Mouse (Mus musculus): ENCODE data around the gene Glt1d1. TPM values are rescaled to one million over a fixed set of nuclear protein-coding genes. Genes with fewer than 3 reads are reported as not detected.
"Not testable (repeated sequence)": the region's sequence is repeated elsewhere in the genome, so short reads cannot be mapped to it uniquely, and the experiment has no call there.

Gene Glt1d1
- total and polyA plus RNA-seq, 2 experiments, result 9.7 to 38.2 TPM

GRCm38 (mm10) chr5:127720591-127721379, 88.7 kb downstream of the Glt1d1 start:
- H3K4me1 ChIP-seq (ENCODE audit: control insufficient read depth, insufficient read depth, low read length), result no peaks in the 10 kb centered on the region
- no peaks in the 10 kb centered on the region for H3K79me2 ChIP-seq (ENCODE audit: control insufficient read depth, insufficient read depth, low read length)
- 44% methylated on average over 15 of the region's 15 CpGs for WGBS
- H3K27ac ChIP-seq (replicated peaks; ENCODE audit: insufficient read depth, low read depth, low read length), result no peak overlapping the region
- H3K36me3 ChIP-seq (ENCODE audit: control insufficient read depth, insufficient read depth, low read length), result no peaks in the 10 kb centered on the region
- peak; percentile 50 for DNase-seq (ENCODE audit: extremely low read depth, low read depth, low spot score)
- no peak overlapping the region for H3K4me3 ChIP-seq (ENCODE audit: insufficient read depth, low read depth, low read length)
- H3K27me3 ChIP-seq (ENCODE audit: control insufficient read depth, insufficient read depth, low read length), result no peaks in the 10 kb centered on the region; the same call in 1 of the 2 replicates
- TF ChIP-seq POLR2A (IDR thresholded peaks at IDR 0.05; ENCODE audit: extremely low read depth, insufficient read depth, low read length) (no peak), CTCF (IDR thresholded peaks at IDR 0.05; ENCODE audit: low read depth, low read length) (no peak)
- H3K9ac ChIP-seq (ENCODE audit: low read depth, low read length), result no peak overlapping the region

GRCm38 (mm10) chr5:127722171-127722570, 90.1 kb downstream of the Glt1d1 start:
- 95% methylated on average over 12 of the region's 12 CpGs for whole genome bisulfite sequencing
- DNase-seq (ENCODE audit: extremely low read depth, low read depth, low spot score); H3K4me3 ChIP-seq (ENCODE audit: insufficient read depth, low read depth, low read length); H3K79me2 ChIP-seq (ENCODE audit: control insufficient read depth, insufficient read depth, low read length); H3K36me3 ChIP-seq (ENCODE audit: control insufficient read depth, insufficient read depth, low read length); H3K27ac ChIP-seq (replicated peaks; ENCODE audit: insufficient read depth, low read depth, low read length); H3K4me1 ChIP-seq (ENCODE audit: control insufficient read depth, insufficient read depth, low read length); H3K9ac ChIP-seq (ENCODE audit: low read depth, low read length); H3K27me3 ChIP-seq (ENCODE audit: control insufficient read depth, insufficient read depth, low read length): not testable (repeated sequence)

GRCm38 (mm10) chr5:127730351-127730750, 98.3 kb downstream of the Glt1d1 start:
- no peaks in the 10 kb centered on the region for H3K27me3 ChIP-seq (ENCODE audit: control insufficient read depth, insufficient read depth, low read length)
- no peak for DNase-seq (ENCODE audit: extremely low read depth, low read depth, low spot score)
- no peak overlapping the region for H3K4me3 ChIP-seq (ENCODE audit: insufficient read depth, low read depth, low read length)
- TF ChIP-seq POLR2A (IDR thresholded peaks at IDR 0.05; ENCODE audit: extremely low read depth, insufficient read depth, low read length), result no peak
- TF ChIP-seq CTCF (IDR thresholded peaks at IDR 0.05; ENCODE audit: low read depth, low read length), result no peak
- no peaks in the 10 kb centered on the region for H3K4me1 ChIP-seq (ENCODE audit: control insufficient read depth, insufficient read depth, low read length)
- 94% methylated on average over 2 of the region's 2 CpGs for WGBS
- H3K27ac ChIP-seq (replicated peaks; ENCODE audit: insufficient read depth, low read depth, low read length), result no peak overlapping the region
- no peak overlapping the region for H3K9ac ChIP-seq (ENCODE audit: low read depth, low read length)
- H3K36me3 ChIP-seq (ENCODE audit: control insufficient read depth, insufficient read depth, low read length), result no peaks in the 10 kb centered on the region
- no peaks in the 10 kb centered on the region for H3K79me2 ChIP-seq (ENCODE audit: control insufficient read depth, insufficient read depth, low read length)

GRCm38 (mm10) chr5:127741331-127741730, 109.3 kb downstream of the Glt1d1 start:
- TF ChIP-seq POLR2A (IDR thresholded peaks at IDR 0.05; ENCODE audit: extremely low read depth, insufficient read depth, low read length), result no peak
- no peak for TF ChIP-seq CTCF (IDR thresholded peaks at IDR 0.05; ENCODE audit: low read depth, low read length)
- WGBS, result 89% methylated on average over 16 of the region's 16 CpGs
- no peak overlapping the region for H3K4me3 ChIP-seq (ENCODE audit: insufficient read depth, low read depth, low read length)
- H3K27ac ChIP-seq (replicated peaks; ENCODE audit: insufficient read depth, low read depth, low read length), result no peak overlapping the region
- H3K27me3 ChIP-seq (ENCODE audit: control insufficient read depth, insufficient read depth, low read length), result no peaks in the 10 kb centered on the region
- no peaks in the 10 kb centered on the region for H3K79me2 ChIP-seq (ENCODE audit: control insufficient read depth, insufficient read depth, low read length)
- no peaks in the 10 kb centered on the region for H3K36me3 ChIP-seq (ENCODE audit: control insufficient read depth, insufficient read depth, low read length)
- no peaks in the 10 kb centered on the region for H3K4me1 ChIP-seq (ENCODE audit: control insufficient read depth, insufficient read depth, low read length)
- no peak overlapping the region for H3K9ac ChIP-seq (ENCODE audit: low read depth, low read length)
- DNase-seq (ENCODE audit: extremely low read depth, low read depth, low spot score), result no peak

- 85% methylated on average over 3 of the region's 3 CpGs for WGBS
- H3K36me3 ChIP-seq (ENCODE audit: control insufficient read depth, insufficient read depth, low read length); DNase-seq (ENCODE audit: extremely low read depth, low read depth, low spot score): not testable (repeated sequence)
Observed at GRCm38 (mm10) chr5:127749540-127749939, 117.5 kb downstream of the Glt1d1 start.

GRCm38 (mm10) chr5:127751262-127751975, 119.4 kb downstream of the Glt1d1 start:
- TF ChIP-seq CTCF (IDR thresholded peaks at IDR 0.05; ENCODE audit: low read depth, low read length) (no peak), POLR2A (IDR thresholded peaks at IDR 0.05; ENCODE audit: extremely low read depth, insufficient read depth, low read length) (no peak)
- H3K4me3 ChIP-seq (ENCODE audit: insufficient read depth, low read depth, low read length), result no peak overlapping the region
- H3K9ac ChIP-seq (ENCODE audit: low read depth, low read length), result no peak overlapping the region
- H3K4me1 ChIP-seq (ENCODE audit: control insufficient read depth, insufficient read depth, low read length), result no peaks in the 10 kb centered on the region
- H3K36me3 ChIP-seq (ENCODE audit: control insufficient read depth, insufficient read depth, low read length), result no peaks in the 10 kb centered on the region
- no peaks in the 10 kb centered on the region for H3K27me3 ChIP-seq (ENCODE audit: control insufficient read depth, insufficient read depth, low read length)
- no peak for DNase-seq (ENCODE audit: extremely low read depth, low read depth, low spot score)
- no peak overlapping the region for H3K27ac ChIP-seq (replicated peaks; ENCODE audit: insufficient read depth, low read depth, low read length)
- no peaks in the 10 kb centered on the region for H3K79me2 ChIP-seq (ENCODE audit: control insufficient read depth, insufficient read depth, low read length)
- 35% methylated on average over 20 of the region's 20 CpGs for WGBS

More at GRCm38 (mm10) chr5:127749540-127749939, 117.5 kb downstream of the Glt1d1 start:
- H3K4me3 ChIP-seq (ENCODE audit: insufficient read depth, low read depth, low read length); H3K9ac ChIP-seq (ENCODE audit: low read depth, low read length); H3K79me2 ChIP-seq (ENCODE audit: control insufficient read depth, insufficient read depth, low read length); H3K4me1 ChIP-seq (ENCODE audit: control insufficient read depth, insufficient read depth, low read length); H3K27me3 ChIP-seq (ENCODE audit: control insufficient read depth, insufficient read depth, low read length); H3K27ac ChIP-seq (replicated peaks; ENCODE audit: insufficient read depth, low read depth, low read length): not testable (repeated sequence)

Measured in liver, adult 2 months (tissue).